Mouse (Mus musculus) spleen, postnatal 0 days (tissue): ENCODE measurements around the gene Btbd3. TPM values are rescaled to one million over a fixed set of nuclear protein-coding genes. Genes with fewer than 3 reads are reported as not detected.

Experiments used
- polyA plus RNA-seq: library from polyadenylated mRNA; unstranded; fragments of >200 nt; fragmentation: Nextera tagmentation; extraction: Ambion mirVana; gene quantifications from 2 replicates; pipeline ENCODE4 v1.2.1, GENCODE M21; 2015

The Btbd3 gene
- 8.9 and 10.2 TPM in 2 replicates for polyA plus RNA-seq

DNA sequence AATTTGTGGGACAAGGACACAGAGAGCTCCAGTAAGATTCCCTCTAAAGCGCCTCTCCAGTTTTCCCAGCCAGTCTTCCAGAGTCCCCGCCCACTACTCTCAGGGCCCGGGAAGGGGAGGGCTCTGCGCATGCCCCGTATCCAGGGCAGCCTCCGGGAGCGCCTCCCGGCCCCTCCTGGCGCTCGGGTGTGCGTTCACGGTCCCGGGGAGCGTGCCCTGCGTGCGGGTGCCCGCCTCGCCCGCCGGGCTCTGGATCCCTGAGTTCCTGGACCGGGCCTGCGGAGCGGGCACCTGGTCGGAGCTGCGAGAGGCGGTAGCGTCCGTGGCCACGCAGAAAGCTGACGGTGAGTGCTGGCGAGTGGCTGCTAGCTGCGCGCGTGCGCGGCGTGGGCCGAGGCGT, at the start of gene Btbd3:
Btbd3 (plus strand) TSS at position 155 of the 400 bp plus-strand sequence.

